19 mouse cellular contexts compared by ENCODE assay signal in genomic region chr9:17454397-17454796, GRCm38 (mm10).
"Had no signal": no experiment of that assay in that cellular context is flagged by ENCODE, and none has a peak within 500 bp of the region (broad histone marks: within the 10 kb centered on the region; RNA-seq: fewer than 3 reads in every experiment).

No protein-coding gene starts in this region.

- DNase-seq: kidney, adult 11 months; kidney, adult 9 months; kidney, postnatal 14 days; left cerebral cortex, postnatal 4 days; liver, postnatal 0 days; lung, embryonic 14.5 days; thymus, adult 18-20 months; thymus, postnatal 36 days had no signal

- H3K27me3 ChIP-seq: intestine, embryonic 15.5 days; limb, embryonic 12.5 days; limb, embryonic 15.5 days; midbrain, embryonic 13.5 days had no signal

- ATAC-seq: intestine, embryonic 15.5 days; liver, postnatal 0 days; lung, postnatal 0 days; midbrain, embryonic 13.5 days; midbrain, embryonic 16.5 days had no signal

- H3K9ac ChIP-seq: intestine, embryonic 15.5 days; limb, embryonic 12.5 days; limb, embryonic 15.5 days; liver, embryonic 14.5 days; liver, postnatal 0 days; lung, embryonic 14.5 days; midbrain, embryonic 13.5 days had no signal

- H3K4me2 ChIP-seq: intestine, embryonic 15.5 days; limb, embryonic 12.5 days; limb, embryonic 15.5 days; liver, embryonic 11.5 days; lung, embryonic 14.5 days; midbrain, embryonic 13.5 days had no signal

- H3K27ac ChIP-seq: intestine, embryonic 15.5 days; limb, embryonic 12.5 days; limb, embryonic 15.5 days; liver, embryonic 14.5 days; macrophage; midbrain, embryonic 10.5 days; midbrain, embryonic 13.5 days had no signal

- H3K36me3 ChIP-seq: intestine, embryonic 15.5 days; limb, embryonic 12.5 days; limb, embryonic 15.5 days; midbrain, embryonic 10.5 days; midbrain, embryonic 13.5 days had no signal

- H3K4me1 ChIP-seq: intestine, embryonic 15.5 days; limb, embryonic 12.5 days; limb, embryonic 15.5 days; midbrain, embryonic 10.5 days; midbrain, embryonic 13.5 days had no signal

- H3K9me3 ChIP-seq: intestine, embryonic 15.5 days; limb, embryonic 12.5 days; limb, embryonic 15.5 days; midbrain, embryonic 10.5 days; midbrain, embryonic 13.5 days had no signal

- H3K4me3 ChIP-seq: intestine, embryonic 15.5 days; limb, embryonic 12.5 days; limb, embryonic 15.5 days; midbrain, embryonic 10.5 days; midbrain, embryonic 13.5 days; myocyte had no signal
